Mouse (Mus musculus): ENCODE results near the gene St6galnac3. TPM values are rescaled to one million over a fixed set of nuclear protein-coding genes. Genes with fewer than 3 reads are reported as not detected.

The St6galnac3 gene
- total RNA-seq, 2 experiments from 2014 or later = 25.6 to 29.0 TPM

DNA sequence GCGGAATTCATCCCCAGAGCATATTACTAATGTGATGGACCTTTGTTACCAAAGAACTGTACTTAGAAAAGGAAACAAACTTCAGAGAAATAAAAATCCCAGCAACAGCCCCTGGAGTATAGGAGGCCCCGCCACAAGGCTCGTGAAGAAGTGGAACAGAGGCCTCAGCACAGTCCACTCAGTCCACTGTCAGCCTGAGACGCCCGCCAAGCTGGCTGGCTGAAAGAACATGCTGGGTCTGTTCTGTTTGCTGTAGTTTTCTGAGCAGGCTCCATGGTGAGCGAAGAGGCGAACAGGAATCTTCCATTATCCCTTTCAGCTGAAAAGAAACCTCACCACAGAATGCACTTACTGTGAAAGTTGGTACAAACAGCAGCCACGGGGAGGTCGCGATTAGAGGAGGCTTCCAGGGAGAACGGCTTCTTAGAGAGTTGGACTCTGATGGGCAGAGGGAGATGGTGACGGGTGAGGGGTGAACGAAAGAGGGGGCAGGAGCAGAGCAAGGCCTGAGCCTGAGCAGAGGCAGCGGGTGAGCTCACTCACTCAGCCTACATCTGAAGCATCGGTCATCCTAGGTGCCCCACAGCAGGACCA lies 65.3 kb downstream of the St6galnac3 start:
- DNase-seq (ENCODE audit: extremely low spot score in 1 of 2, low spot score in 1 of 2) = no peak

DNA sequence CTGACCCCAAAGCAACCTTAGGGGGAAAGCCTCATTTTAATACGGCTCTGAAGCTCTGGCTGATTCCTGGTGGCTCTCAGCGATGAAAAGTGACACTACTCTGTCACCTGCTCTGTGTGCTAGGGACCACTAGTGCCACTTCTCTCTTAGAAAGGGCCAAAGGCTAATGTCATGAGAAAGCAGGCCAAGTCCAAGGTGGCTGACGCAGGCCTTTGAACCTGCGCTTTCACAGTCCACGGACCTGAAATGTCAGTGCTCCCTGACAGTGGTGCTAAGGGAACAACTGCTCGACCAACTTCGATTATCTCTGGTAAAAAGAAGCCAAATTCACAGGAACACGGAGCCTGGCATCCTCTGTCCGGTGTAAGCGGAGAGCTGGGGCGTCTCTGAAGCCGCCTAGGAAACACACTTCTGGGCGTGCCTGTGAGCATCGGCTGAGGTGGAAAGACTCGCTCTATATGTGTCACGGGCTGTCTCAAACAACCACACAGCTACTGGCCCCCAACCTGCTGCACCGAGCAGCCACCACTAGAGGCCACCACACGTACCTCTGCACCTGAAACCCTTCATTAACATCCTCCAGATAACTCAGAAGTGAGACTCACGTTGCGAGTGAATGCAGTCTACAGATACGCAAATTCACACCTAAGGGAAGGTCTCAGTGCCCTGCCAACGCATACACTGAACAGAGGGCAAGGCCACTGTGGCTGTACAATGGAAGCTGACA lies 66.8 kb downstream of the St6galnac3 start:
- DNase-seq (ENCODE audit: extremely low spot score in 1 of 2, low spot score in 1 of 2) = peak in 1 of 2 experiments; percentile 50

DNA sequence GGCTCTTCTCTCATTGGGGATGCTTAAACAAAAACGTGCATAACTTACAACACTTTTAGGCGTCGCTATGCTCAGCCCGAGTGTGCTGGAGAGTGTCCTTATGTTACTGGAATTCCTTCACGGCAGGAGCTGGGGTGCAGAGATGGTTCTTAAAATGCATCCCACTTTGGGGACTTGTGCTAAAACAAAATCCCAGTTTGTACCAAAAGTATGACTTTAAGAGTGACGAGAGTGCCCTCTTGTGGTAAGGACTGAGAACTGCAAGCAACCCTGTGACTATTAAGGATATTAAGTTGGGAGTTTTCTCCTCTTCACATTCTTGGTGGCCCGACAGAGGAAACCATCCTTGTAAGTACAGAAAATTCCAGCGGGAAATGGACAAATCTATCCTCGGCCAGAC lies 69.9 kb downstream of the St6galnac3 start:
- DNase-seq (ENCODE audit: extremely low spot score in 1 of 2, low spot score in 1 of 2) = peak; percentile 53 to 74

DNA sequence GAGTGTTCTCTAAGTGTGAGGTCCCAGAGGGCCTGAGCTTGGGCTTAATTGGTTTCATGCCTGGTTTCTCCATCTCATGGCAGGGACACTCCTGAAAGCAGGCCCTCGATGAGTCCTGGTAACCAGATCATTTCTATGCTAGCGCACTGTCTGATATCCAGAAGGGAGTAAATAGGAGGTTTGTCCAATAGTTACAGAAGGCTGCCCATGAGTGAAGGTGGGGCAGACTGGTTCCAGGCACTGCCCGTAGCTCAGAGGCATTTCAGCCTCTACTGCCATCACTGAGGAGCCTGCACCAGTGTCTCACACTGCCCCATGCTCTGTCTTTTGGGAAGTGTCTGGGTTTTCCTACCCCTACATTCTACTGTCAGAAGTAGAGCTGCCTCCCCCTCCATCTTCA lies 72.1 kb downstream of the St6galnac3 start:
- no peak for DNase-seq (ENCODE audit: extremely low spot score in 1 of 2, low spot score in 1 of 2)

DNA sequence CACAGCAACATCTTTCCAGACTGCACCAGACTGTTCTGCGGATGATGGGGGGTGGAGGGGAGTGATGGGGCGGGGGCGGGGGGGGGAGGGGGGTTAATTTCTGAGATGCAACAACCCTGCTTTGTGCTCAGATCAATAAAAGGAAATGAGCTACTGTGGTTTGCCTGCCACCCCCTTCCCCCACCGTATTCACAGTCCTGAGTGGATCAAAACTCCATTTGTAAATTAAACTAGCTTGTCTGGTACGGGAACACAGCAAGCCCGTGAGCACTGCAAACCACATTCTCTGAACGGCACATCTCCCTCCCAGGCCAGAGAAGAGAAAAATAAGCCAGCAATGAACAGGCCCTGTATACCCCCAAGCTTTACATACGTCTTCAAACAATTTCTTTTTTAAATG lies 76.3 kb downstream of the St6galnac3 start:
- no peak for DNase-seq (ENCODE audit: extremely low spot score in 1 of 2, low spot score in 1 of 2)

DNA sequence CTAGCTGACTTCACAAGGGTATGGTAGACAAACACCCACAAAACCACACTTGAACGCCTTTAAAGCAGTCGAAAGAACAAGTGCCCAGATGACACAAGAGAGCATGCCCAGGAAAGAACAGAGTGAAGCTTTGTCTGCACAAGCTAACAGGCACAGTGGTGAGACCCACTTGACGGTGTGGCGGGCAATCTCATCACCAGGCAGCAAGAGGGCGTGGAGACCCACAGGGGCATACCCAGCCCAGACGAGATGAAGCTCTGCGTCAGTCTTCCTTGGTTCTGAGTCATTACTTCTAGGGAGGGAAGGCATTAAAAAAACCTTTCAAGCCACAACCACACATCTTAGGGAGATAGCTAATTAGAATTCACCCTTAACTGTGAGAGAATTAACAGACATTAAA lies 79.2 kb downstream of the St6galnac3 start:
- DNase-seq (ENCODE audit: extremely low spot score in 1 of 2, low spot score in 1 of 2) = no peak

DNA sequence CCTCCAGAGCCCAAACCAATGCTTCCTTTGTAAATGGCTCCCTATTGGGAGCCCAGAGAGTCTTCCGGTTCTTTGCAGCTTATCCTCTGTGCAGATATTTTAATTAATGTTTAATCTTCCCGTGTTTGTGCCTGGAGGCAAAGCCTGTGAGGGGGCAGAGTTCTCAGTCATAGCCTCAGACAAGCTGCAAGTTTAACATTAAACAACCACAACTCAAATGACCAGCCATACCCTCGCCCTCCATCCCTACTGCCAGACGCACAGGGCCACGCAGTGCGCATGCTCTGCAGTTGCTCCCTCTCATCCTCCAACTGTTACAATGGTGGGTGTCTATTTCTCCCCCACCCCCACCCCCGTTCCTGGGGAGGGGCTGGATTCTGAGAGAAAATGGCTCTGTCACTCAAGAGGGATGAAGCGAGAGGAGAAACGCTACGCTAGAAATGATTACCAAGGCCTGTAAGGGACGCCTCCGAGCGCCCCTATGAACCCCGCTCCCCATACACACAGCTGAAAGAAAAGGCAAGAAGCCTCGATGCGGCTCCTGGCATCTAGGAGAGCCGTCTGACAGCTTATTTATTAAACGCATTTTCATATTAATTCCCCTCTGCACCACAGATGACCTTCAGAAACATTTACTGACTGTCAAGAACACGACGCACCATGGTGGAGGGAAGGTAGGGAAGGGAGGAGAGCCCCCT lies 81.0 kb downstream of the St6galnac3 start:
- DNase-seq (ENCODE audit: extremely low spot score in 1 of 2, low spot score in 1 of 2) = no peak

DNA sequence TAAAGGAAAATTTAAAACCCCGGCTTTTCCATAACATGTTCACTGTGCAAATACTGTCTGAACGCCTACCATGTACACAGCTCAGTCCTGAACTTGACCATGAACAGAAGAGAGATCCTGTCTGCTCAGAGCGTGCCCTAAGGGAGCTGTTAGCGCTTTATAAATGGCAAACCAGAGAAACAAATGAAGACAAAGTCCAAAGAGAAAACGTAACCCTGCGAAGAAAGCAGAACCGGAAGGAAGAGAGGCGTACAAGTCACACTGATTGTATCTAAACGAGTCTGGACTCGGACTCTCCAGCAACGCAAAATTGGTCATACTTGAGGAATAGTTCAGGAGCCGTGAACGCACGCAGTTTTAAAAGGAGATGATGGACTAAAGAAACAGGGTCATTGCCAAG lies 82.1 kb downstream of the St6galnac3 start:
- no peak for DNase-seq (ENCODE audit: extremely low spot score in 1 of 2, low spot score in 1 of 2)

DNA sequence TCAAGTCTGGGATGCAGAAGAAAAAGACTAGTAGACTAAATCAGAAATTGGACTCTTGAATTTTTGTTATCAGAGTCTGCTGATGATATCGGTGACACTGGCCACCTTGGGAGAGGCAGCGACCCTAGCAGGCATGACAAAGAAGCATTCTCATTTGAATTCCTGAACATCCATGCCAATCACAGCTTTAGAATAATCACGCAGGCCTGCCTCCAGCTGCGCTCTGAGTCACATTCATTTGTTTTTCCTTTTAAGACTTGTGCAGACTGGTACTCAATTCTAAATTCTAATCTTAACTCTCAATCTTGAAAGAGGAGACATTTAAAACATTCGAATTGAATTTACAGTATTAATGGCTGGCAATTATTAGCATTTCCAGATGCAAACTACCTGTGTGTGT lies 83.2 kb downstream of the St6galnac3 start:
- no peak for DNase-seq (ENCODE audit: extremely low spot score in 1 of 2, low spot score in 1 of 2)

DNA sequence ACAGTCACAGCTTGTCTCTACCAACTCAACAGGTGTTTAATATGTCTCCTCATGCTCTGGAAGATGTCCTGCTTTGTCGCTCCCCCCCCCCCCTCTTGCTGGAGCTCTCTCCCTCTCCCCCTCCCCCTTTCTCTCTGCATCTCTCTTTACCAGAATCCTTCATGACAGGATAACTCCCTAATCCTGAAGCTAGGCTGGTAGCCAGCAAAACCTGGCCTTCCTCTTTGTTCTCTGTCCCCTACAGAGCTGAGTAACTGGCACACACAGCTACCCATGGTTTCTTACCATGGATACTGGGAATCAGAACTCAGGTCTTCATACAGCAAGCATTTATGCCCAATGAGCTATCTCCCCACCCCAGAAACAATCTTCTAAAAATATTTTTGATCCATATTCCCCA lies 87.6 kb downstream of the St6galnac3 start:
- DNase-seq (ENCODE audit: extremely low spot score in 1 of 2, low spot score in 1 of 2) = no peak

DNA sequence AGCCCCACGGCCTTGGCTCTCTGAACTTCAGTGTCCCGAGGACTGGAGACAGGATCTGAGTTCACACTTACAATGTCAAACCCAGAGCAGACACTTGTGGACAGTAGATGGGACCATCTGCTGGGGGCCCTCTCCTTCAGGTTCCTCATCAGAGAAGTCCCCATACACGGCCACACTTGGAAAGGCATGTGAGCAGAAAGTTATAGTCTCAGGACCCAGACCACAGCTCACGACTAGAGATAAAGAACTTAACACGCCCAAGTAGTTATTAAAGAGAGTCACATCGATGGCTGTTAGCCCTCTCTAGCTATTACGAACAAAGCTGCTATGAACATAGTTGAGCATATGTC lies 88.2 kb downstream of the St6galnac3 start:
- no peak for DNase-seq (ENCODE audit: extremely low spot score in 1 of 2, low spot score in 1 of 2)

DNA sequence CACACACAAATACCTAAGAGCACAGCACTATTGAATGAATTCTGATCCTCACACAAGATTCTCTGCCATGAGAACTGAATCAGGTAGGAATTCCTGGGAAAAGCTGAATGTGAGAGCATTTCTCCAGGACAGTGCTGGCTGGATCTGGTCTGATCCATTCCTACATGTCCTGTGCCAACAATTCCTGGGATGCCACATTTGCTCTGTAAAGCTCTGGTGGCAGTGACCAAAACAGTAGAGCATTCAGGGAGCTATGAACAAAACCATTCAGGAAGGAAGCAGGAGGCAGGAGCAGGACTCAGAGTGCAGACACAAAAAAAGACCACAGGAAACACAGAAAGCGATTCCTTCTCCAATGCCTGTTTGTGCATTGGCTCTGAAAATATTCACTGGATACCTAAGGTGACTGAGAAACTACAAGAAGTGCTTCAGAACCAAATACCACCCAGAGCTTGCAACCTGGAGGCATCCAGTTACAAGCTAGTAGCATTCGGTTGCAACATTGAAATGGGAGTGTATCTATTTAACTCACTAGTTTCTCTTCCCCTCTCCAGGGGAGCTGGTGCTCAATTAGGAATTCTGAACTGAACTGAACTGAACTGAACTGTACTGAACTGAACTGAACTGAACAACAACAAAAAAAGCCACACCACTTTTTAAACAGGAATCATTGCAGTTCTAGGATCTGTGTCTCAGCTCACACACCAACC lies 88.7 kb downstream of the St6galnac3 start:
- DNase-seq (ENCODE audit: extremely low spot score in 1 of 2, low spot score in 1 of 2) = no peak

DNA sequence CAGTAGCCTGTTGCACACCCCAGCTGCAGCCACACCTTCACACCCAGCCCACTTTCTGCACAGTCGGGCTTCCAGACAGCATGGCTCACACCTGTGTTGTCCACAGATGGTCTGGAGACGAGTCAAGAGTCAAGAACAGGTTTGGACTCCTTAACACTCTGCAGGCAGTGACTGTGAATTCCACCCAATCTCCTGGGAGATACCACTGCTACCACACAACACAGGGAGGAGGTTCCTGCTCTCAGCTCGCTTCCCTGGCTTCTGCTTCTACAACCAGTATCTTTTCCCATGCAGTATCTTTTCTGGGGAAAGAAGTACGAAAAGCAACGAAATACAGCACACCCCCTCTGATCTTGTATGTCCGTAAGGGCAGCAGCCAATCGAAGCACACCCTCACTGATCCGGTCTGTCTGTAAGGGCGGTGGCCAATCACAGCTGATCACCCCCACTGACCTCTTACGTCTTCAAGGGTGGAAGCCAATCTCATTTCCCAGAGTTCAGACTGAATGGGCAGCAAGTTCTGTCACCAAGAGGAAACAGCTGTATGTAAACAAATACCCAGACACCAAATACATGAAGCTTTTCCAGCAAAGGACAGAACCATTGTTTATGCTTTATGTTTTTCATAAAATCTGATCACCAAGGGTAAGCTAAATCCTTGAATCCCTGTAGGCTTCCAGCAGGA lies 92.8 kb downstream of the St6galnac3 start:
- DNase-seq (ENCODE audit: extremely low spot score in 1 of 2, low spot score in 1 of 2) = no peak

DNA sequence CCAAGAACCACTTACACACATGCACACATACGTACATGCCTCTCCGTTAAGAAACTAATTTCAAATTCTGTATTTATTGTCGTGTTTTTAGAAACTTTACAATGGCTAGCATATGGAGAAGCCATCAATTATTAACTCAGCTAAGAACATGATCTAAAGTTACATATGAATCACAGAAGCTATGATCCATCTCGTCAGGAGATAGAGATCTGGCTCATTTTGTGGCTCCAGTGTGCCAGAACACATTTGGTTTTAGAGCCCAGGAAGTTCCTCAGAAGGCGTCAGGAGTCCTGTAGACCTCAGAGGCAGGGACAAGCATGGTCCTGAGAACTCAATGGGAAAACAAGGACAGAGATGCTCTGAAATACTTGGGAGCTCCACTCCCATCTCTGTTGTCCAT lies 98.7 kb downstream of the St6galnac3 start:
- no peak for DNase-seq (ENCODE audit: extremely low spot score in 1 of 2, low spot score in 1 of 2)

DNA sequence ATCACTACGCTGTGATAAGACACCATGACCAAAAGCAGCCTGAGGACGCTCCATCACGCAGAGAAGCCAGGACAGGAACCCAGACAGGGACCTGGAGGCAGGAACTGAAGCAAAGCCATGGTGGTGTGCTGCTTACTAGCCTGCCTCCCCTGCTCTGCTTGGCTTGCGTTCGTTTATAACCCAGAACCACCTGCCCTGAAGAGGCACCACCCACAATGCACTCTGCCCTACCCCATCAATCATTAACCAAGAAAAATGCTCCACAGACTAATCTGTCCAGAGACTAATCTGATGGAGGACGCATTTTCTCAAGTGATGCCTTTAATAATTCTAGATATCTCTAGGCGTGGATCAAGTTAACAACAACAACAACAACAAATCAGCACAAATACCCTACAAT lies 106.0 kb downstream of the St6galnac3 start:
- no peak for DNase-seq (ENCODE audit: extremely low spot score in 1 of 2, low spot score in 1 of 2)

DNA sequence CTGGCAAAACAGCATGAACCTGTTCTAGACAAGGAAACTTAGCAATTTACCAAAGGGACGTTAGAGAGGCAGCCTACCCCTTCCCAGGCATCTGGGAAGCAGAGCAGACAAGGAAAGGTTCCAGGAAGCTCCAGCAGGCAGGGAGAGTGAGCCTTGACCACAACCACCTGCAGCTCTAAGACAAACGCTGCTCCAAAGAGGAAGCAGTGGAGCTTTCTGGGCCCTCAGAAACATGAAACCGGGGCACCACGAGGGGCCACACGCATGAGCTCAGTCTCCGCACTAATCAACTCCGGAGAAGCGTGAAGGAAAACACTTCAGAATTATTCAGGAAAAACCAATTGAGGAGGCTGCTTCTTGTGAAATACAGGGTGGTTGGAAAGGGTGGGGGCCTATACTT lies 108.1 kb downstream of the St6galnac3 start:
- DNase-seq (ENCODE audit: extremely low spot score in 1 of 2, low spot score in 1 of 2) = no peak

DNA sequence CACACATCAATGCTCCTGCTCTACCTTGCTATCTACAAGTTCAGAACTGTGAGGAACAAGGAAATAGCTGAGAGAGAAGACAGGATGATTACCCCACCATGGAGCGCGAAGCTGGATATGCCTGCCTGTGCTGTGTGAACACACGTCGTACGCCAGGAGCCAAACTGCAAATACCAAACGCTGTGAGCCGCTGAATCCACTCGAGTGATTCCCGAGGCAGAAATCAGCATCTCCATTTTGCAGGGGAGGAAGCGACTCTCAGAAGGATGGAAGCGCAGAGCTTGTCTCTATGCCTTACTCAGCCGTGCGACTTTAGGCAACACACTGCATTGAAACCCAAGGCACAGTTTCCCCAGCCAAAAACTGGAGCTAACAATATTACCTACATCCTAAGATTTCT lies 114.7 kb downstream of the St6galnac3 start:
- no peak for DNase-seq (ENCODE audit: extremely low spot score in 1 of 2, low spot score in 1 of 2)

DNA sequence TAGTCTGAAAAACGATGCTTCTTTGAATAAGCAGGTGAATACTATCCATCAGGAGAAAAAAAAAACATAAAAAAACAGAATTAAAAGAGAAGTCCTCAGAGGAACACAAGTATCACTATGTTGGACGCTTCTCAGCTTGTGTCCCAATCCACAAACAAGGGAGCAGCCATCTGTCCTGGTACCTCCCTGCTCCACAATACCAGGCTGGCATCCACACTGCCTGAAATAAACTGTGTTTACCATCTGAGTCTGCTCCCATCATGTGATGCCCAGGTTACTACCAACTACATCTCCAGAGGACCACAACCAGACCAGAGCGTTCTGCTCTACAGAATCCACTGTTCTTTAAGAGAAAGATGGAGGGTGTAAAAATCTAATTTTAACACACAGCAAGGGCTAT lies 118.6 kb downstream of the St6galnac3 start:
- no peak for DNase-seq (ENCODE audit: extremely low spot score in 1 of 2, low spot score in 1 of 2)

DNA sequence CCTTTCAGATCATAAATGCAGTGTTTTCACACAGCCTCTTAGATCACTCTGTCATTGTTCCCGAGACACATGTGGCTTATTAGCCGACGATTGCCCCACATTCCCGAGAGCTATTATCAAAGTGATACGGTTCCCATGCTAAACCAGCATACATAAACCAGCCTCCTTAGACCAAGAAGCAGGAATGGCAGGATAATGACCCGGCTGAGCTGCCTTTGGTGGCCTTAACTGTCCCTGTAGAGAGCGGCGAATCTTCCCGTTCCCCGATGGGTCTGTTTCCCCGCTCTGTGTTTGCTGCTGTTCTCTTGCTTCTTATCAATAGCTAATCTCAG lies 119.2 kb downstream of the St6galnac3 start:
- no peak for DNase-seq (ENCODE audit: extremely low spot score in 1 of 2, low spot score in 1 of 2)

DNA sequence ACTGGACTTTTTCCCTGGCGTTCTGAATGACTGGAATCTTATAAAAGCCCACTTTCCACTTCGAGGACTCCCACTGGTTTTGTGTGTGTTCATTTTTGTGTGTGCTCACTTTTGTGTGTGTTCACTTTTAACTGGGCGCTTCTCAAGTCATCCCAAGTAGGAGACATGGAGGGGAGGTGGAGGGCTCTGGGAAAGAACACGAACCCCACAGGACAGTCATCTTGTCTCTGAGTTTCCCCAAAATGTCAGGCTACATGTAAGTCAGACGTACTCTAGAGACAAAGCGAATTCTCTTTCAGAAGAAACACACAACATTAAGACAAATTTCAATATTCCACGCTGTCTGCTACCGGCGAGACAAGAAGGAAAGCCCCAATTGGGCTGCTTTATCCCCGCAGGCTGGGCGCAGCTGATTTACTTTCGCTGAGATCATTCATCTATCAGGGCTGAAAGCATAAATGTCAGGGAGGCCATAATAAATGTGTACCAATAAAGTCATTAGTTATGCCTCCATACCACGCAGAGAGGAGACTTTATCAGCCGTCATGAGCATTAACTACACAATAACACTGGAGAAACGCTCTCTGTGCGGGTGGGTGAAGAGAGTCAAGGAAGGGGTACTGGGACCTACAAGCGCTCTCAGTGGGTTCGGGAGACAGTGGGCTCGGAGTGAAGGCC lies 119.7 kb downstream of the St6galnac3 start:
- no peak for DNase-seq (ENCODE audit: extremely low spot score in 1 of 2, low spot score in 1 of 2)

Measured in layer of hippocampus, postnatal 25 days (tissue).